ENCODE assay signal across 12 mouse cellular contexts in the genomic region with DNA sequence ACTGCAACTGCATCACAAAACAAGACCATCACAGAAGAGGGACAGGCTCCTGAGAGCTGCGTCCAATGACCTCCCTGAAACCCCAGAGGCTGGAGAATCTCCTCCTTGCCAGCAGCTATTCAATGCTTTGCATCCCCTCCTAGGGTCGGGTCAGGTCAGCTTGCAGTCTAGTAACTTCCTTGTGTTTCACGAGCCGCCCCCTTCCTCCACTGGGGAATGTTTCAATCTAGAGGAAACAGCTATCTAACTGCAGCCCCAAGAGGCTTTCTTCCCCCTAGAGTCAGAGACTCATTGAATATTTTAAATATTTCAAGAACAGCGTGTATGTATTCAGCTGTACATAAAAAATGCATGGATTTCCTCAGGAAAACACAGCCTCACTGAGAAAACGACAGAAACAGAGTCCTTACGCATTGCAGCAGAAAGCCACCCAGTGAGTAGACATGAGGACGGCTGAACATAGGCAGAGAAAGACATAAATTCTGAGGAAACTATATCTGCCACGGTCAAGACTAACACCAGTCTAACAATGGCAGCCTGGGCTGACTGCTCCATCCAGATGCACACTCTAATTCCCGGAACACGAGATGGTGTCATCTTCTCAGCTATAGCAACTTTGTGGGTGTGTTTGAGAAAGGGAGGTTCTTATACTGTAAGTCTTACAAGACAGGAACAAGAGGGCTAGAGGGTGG.
DNase-seq lines count a peak whose midpoint lies in the region; ATAC-seq and TF ChIP-seq lines count a peak whose summit lies in the region.
"Had no signal": no experiment of that assay in that cellular context is flagged by ENCODE, and none has a peak within 500 bp of the region (broad histone marks: within the 10 kb centered on the region; RNA-seq: fewer than 3 reads in every experiment).

No protein-coding gene starts in this region.

- WGBS in heart, embryonic 11.5 days (ENCODE audit: insufficient replicate concordance), result 46% methylated on average over 11 of the region's 11 CpGs
- 48% methylated on average over 11 of the region's 11 CpGs for WGBS in intestine, postnatal 0 days
- WGBS in forebrain, embryonic 11.5 days, result 72% methylated on average over 11 of the region's 11 CpGs

- H3K9me3 ChIP-seq in heart, embryonic 11.5 days (replicated peaks; ENCODE audit: control insufficient read depth, low read length), result no peaks in the 10 kb centered on the region
- H3K9me3 ChIP-seq in intestine, postnatal 0 days (ENCODE audit: control insufficient read depth), result no peaks in the 10 kb centered on the region
- no peaks in the 10 kb centered on the region for H3K9me3 ChIP-seq in forebrain, embryonic 11.5 days (ENCODE audit: control insufficient read depth, low read length)
- H3K9me3 ChIP-seq: hindbrain, embryonic 15.5 days had no signal

- no peak for TF ChIP-seq CTCF in brain, embryonic 14.5 days (IDR thresholded peaks at IDR 0.05; ENCODE audit: borderline replicate concordance, extremely low read depth, insufficient read depth, insufficient read length)
- TF ChIP-seq CTCF in intestine, postnatal 0 days (IDR thresholded peaks at IDR 0.05; ENCODE audit: low read depth), result peak; percentile 21

- no peaks in the 10 kb centered on the region; the same call in 1 of the 2 replicates for H3K4me1 ChIP-seq in heart, embryonic 11.5 days (ENCODE audit: control insufficient read depth, insufficient read depth, low read length)
- H3K4me1 ChIP-seq in intestine, postnatal 0 days (replicated peaks; ENCODE audit: control insufficient read depth, insufficient read depth, low read length), result no peaks in the 10 kb centered on the region
- no peaks in the 10 kb centered on the region for H3K4me1 ChIP-seq in forebrain, embryonic 11.5 days (replicated peaks; ENCODE audit: control insufficient read depth, insufficient read depth, low read length)

- no peaks in the 10 kb centered on the region for H3K36me3 ChIP-seq in heart, embryonic 11.5 days (ENCODE audit: control insufficient read depth, insufficient read depth, low read length)
- H3K36me3 ChIP-seq in intestine, postnatal 0 days (ENCODE audit: control insufficient read depth, insufficient read depth), result no peaks in the 10 kb centered on the region
- no peaks in the 10 kb centered on the region for H3K36me3 ChIP-seq in forebrain, embryonic 11.5 days (ENCODE audit: control insufficient read depth, insufficient read depth, low read length)
- H3K36me3 ChIP-seq: hindbrain, embryonic 15.5 days had no signal

- H3K4me2 ChIP-seq in heart, embryonic 11.5 days, result no peak overlapping the region
- H3K4me2 ChIP-seq in intestine, postnatal 0 days (replicated peaks; ENCODE audit: low read depth), result no peak overlapping the region
- H3K4me2 ChIP-seq in forebrain, embryonic 11.5 days (ENCODE audit: low read depth, low read length, severe bottlenecking), result no peak overlapping the region
- H3K4me2 ChIP-seq: hindbrain, embryonic 15.5 days had no signal

- no peak overlapping the region for H3K27ac ChIP-seq in heart, embryonic 11.5 days (ENCODE audit: low read depth, low read length)
- H3K27ac ChIP-seq in intestine, postnatal 0 days (ENCODE audit: low read depth, low read length), result no peak overlapping the region
- no peak overlapping the region for H3K27ac ChIP-seq in forebrain, embryonic 11.5 days (ENCODE audit: low read depth, low read length)
- H3K27ac ChIP-seq: hindbrain, embryonic 15.5 days; left cerebral cortex, adult 2 months had no signal

- no peaks in the 10 kb centered on the region for H3K27me3 ChIP-seq in heart, embryonic 11.5 days (ENCODE audit: control insufficient read depth, insufficient read depth, low read length)
- no peaks in the 10 kb centered on the region for H3K27me3 ChIP-seq in intestine, postnatal 0 days (replicated peaks; ENCODE audit: control insufficient read depth, insufficient read depth, low read length)
- no peaks in the 10 kb centered on the region for H3K27me3 ChIP-seq in forebrain, embryonic 11.5 days (ENCODE audit: control insufficient read depth, insufficient read depth, low read length)
- H3K27me3 ChIP-seq: hindbrain, embryonic 15.5 days had no signal

- DNase-seq in heart, adult 18-20 months, result peak; percentile 40 to 54
- DNase-seq in brain, embryonic 14.5 days (ENCODE audit: low read depth), result peak; percentile 31
- peak; percentile 52 to 73 for DNase-seq in heart, adult 9 months (ENCODE audit: low spot score in 2 of 2)
- no peak for DNase-seq in MN1 (ENCODE audit: low spot score)
- DNase-seq in forebrain, embryonic 11.5 days (ENCODE audit: low spot score), result no peak
- DNase-seq in cerebellum, postnatal 4 days (ENCODE audit: low spot score in 2 of 2), result no peak
- DNase-seq: cerebellum, postnatal 36 days had no signal

- H3K4me3 ChIP-seq in heart, embryonic 11.5 days (ENCODE audit: low read depth, low read length), result no peak overlapping the region
- H3K4me3 ChIP-seq in intestine, postnatal 0 days (ENCODE audit: low read depth, low read length), result no peak overlapping the region
- no peak overlapping the region for H3K4me3 ChIP-seq in forebrain, embryonic 11.5 days (ENCODE audit: low read depth, low read length)
- H3K4me3 ChIP-seq: hindbrain, embryonic 15.5 days; left cerebral cortex, adult 2 months had no signal

- TF ChIP-seq POLR2A in brain, embryonic 14.5 days (IDR thresholded peaks at IDR 0.05; ENCODE audit: borderline replicate concordance, extremely low read depth, insufficient read depth, insufficient read length, poor library complexity, severe bottlenecking), result no peak

- no peak for ATAC-seq in heart, embryonic 11.5 days (replicated peaks; ENCODE audit: insufficient number of reproducible peaks, low FRiP score, low TSS enrichment)
- ATAC-seq in intestine, postnatal 0 days, result no peak
- ATAC-seq in forebrain, embryonic 11.5 days (replicated peaks; ENCODE audit: low FRiP score), result no peak
- ATAC-seq: forebrain, embryonic 16.5 days had no signal

- no peak overlapping the region for H3K9ac ChIP-seq in heart, embryonic 11.5 days (ENCODE audit: low read depth, low read length)
- no peak overlapping the region for H3K9ac ChIP-seq in intestine, postnatal 0 days (ENCODE audit: low read depth, low read length)
- H3K9ac ChIP-seq in forebrain, embryonic 11.5 days (ENCODE audit: low read length), result no peak overlapping the region
- H3K9ac ChIP-seq: hindbrain, embryonic 15.5 days had no signal

Comparison
In these comparisons a context has a peak if more than half of its experiments do, and no peak if none do; other contexts are left out.
1. DNase-seq: peak in heart, adult 18-20 months (2 of 2), brain, embryonic 14.5 days (single experiment) and heart, adult 9 months (2 of 2); none in MN1 (single experiment), forebrain, embryonic 11.5 days (single experiment) and cerebellum, postnatal 4 days (0 of 2).